In genomic region chr4:95317821-95318290, GRCm38 (mm10) we compare ENCODE assay signal across 9 mouse cellular contexts.
DNase-seq lines count a peak whose midpoint lies in the region; ATAC-seq and TF ChIP-seq lines count a peak whose summit lies in the region.
"Had no signal": no experiment of that assay in that cellular context is flagged by ENCODE, and none has a peak within 500 bp of the region (broad histone marks: within the 10 kb centered on the region; RNA-seq: fewer than 3 reads in every experiment).

No protein-coding gene starts in this region.

- no peak overlapping the region for H3K4me3 ChIP-seq in forebrain, embryonic 15.5 days
- H3K4me3 ChIP-seq in midbrain, postnatal 0 days (ENCODE audit: low read depth, low read length): no peak overlapping the region
- H3K4me3 ChIP-seq: liver, embryonic 13.5 days had no signal

- WGBS in forebrain, embryonic 15.5 days: 39% methylated on average over 3 of the region's 3 CpGs
- 49% methylated on average over 3 of the region's 3 CpGs for WGBS in midbrain, postnatal 0 days

- H3K27me3 ChIP-seq in forebrain, embryonic 15.5 days: no peaks in the 10 kb centered on the region
- no peaks in the 10 kb centered on the region for H3K27me3 ChIP-seq in midbrain, postnatal 0 days (ENCODE audit: insufficient read depth, low read length)
- H3K27me3 ChIP-seq: liver, embryonic 13.5 days had no signal

- H3K27ac ChIP-seq in forebrain, embryonic 15.5 days (replicated peaks): no peak overlapping the region
- no peak overlapping the region for H3K27ac ChIP-seq in midbrain, postnatal 0 days (ENCODE audit: low read depth, low read length)
- H3K27ac ChIP-seq: liver, embryonic 13.5 days had no signal

- ATAC-seq in forebrain, embryonic 15.5 days (replicated peaks): peak; percentile 78
- ATAC-seq in midbrain, postnatal 0 days (ENCODE audit: low FRiP score): peak; percentile 61; the same call in 1 of the 2 replicates
- ATAC-seq in monocyte, adult 5-6 weeks (replicated peaks; ENCODE audit: insufficient number of reproducible peaks, low FRiP score, low TSS enrichment, poor library complexity, severe bottlenecking): no peak

- H3K9me3 ChIP-seq in forebrain, embryonic 15.5 days: no peaks in the 10 kb centered on the region
- no peaks in the 10 kb centered on the region for H3K9me3 ChIP-seq in midbrain, postnatal 0 days (ENCODE audit: low read length)
- H3K9me3 ChIP-seq: liver, embryonic 13.5 days had no signal

- H3K4me2 ChIP-seq in forebrain, embryonic 15.5 days (replicated peaks): no peak overlapping the region
- no peak overlapping the region for H3K4me2 ChIP-seq in midbrain, postnatal 0 days (ENCODE audit: low read depth, low read length, poor library complexity, severe bottlenecking)
- H3K4me2 ChIP-seq: liver, embryonic 13.5 days had no signal

- H3K4me1 ChIP-seq in forebrain, embryonic 15.5 days: peaks cover 14% of the 10 kb centered on the region
- no peaks in the 10 kb centered on the region for H3K4me1 ChIP-seq in midbrain, postnatal 0 days (ENCODE audit: insufficient read depth, low read length)
- H3K4me1 ChIP-seq: liver, embryonic 13.5 days had no signal

- H3K9ac ChIP-seq in forebrain, embryonic 15.5 days (replicated peaks): no peak overlapping the region
- no peak overlapping the region for H3K9ac ChIP-seq in midbrain, postnatal 0 days (replicated peaks; ENCODE audit: low read length, poor library complexity, severe bottlenecking)
- H3K9ac ChIP-seq: liver, embryonic 13.5 days had no signal

- H3K36me3 ChIP-seq in forebrain, embryonic 15.5 days: no peaks in the 10 kb centered on the region
- H3K36me3 ChIP-seq in midbrain, postnatal 0 days (ENCODE audit: insufficient read depth, low read length): no peaks in the 10 kb centered on the region
- H3K36me3 ChIP-seq: liver, embryonic 13.5 days had no signal

- peak; percentile 13 for DNase-seq in right cerebral cortex, postnatal 14 days
- DNase-seq in right cerebral cortex, postnatal 25 days: no peak
- peak; percentile 82 for DNase-seq in heart, postnatal 25 days (ENCODE audit: low spot score)
- peak; percentile 47 to 49 for DNase-seq in kidney, postnatal 36 days
- DNase-seq in midbrain, postnatal 0 days (ENCODE audit: low spot score): peak; percentile 69
- peak; percentile 49 for DNase-seq in yolk sac, embryonic 10.5 days (ENCODE audit: low spot score)
- DNase-seq: liver, embryonic 13.5 days had no signal

- TF ChIP-seq CTCF in midbrain, postnatal 0 days (IDR thresholded peaks at IDR 0.05): no peak

- intact Hi-C loops in heart, postnatal 25 days (cut with DNase I): no loop called here
